Mouse (Mus musculus): ENCODE results near the gene Mapkapk2. TPM values are rescaled to one million over a fixed set of nuclear protein-coding genes. Genes with fewer than 3 reads are reported as not detected.

Gene Mapkapk2
- polyA plus RNA-seq, 1 experiment from 2014 or later = 34.6 TPM

GRCm38 (mm10) chr1:131134231-131134630, 36.6 kb upstream of the Mapkapk2 start:
- no peak overlapping the region for H3K9ac ChIP-seq (ENCODE audit: low read length)
- TF ChIP-seq EP300 (optimal IDR thresholded peaks at IDR 0.05) = no peak
- no peak for TF ChIP-seq CTCF (IDR thresholded peaks at IDR 0.05; ENCODE audit: low read depth)
- H3K27ac ChIP-seq (replicated peaks) = no peak overlapping the region
- DNase-seq (ENCODE audit: low spot score) (no peak), ATAC-seq (ENCODE audit: low FRiP score, low TSS enrichment) (no peak)
- H3K36me3 ChIP-seq (ENCODE audit: control insufficient read depth, insufficient read depth, low read length) = no peaks in the 10 kb centered on the region
- 65% methylated on average over 6 of the region's 6 CpGs for WGBS
- H3K9me3 ChIP-seq (ENCODE audit: control insufficient read depth, low read length) = no peaks in the 10 kb centered on the region
- H3K4me2 ChIP-seq (replicated peaks; ENCODE audit: low read depth) = no peak overlapping the region
- no peaks in the 10 kb centered on the region for H3K27me3 ChIP-seq (ENCODE audit: control insufficient read depth, insufficient read depth, low read length)
- no peak overlapping the region for H3K4me3 ChIP-seq (ENCODE audit: low read depth, low read length)
- 0 out of 2 replicates have a peak, but pooled peaks cover under 1% of the 10 kb centered on the region for H3K4me1 ChIP-seq (replicated peaks; ENCODE audit: control insufficient read depth, insufficient read depth)

GRCm38 (mm10) chr1:131125987-131126744, 28.5 kb upstream of the Mapkapk2 start:
- ATAC-seq (ENCODE audit: low FRiP score, low TSS enrichment) (0 out of 2 replicates have a peak, but pooled peaks have one; percentile 30), DNase-seq (ENCODE audit: low spot score) (no peak)
- H3K4me3 ChIP-seq (ENCODE audit: low read depth, low read length) = no peak overlapping the region
- H3K36me3 ChIP-seq (ENCODE audit: control insufficient read depth, insufficient read depth, low read length) = no peaks in the 10 kb centered on the region
- no peaks in the 10 kb centered on the region for H3K4me1 ChIP-seq (replicated peaks; ENCODE audit: control insufficient read depth, insufficient read depth)
- 55% methylated on average over 11 of the region's 11 CpGs for WGBS
- no peaks in the 10 kb centered on the region for H3K27me3 ChIP-seq (ENCODE audit: control insufficient read depth, insufficient read depth, low read length)
- no peaks in the 10 kb centered on the region for H3K9me3 ChIP-seq (ENCODE audit: control insufficient read depth, low read length)
- H3K27ac ChIP-seq (replicated peaks) = no peak overlapping the region
- no peak overlapping the region for H3K9ac ChIP-seq (ENCODE audit: low read length)
- no peak overlapping the region for H3K4me2 ChIP-seq (replicated peaks; ENCODE audit: low read depth)
- no peak for TF ChIP-seq EP300 (optimal IDR thresholded peaks at IDR 0.05)
- no peak for TF ChIP-seq CTCF (IDR thresholded peaks at IDR 0.05; ENCODE audit: low read depth)

GRCm38 (mm10) chr1:131123522-131124265, 26.1 kb upstream of the Mapkapk2 start:
- no peaks in the 10 kb centered on the region for H3K36me3 ChIP-seq (ENCODE audit: control insufficient read depth, insufficient read depth, low read length)
- H3K4me3 ChIP-seq (ENCODE audit: low read depth, low read length) = no peak overlapping the region
- TF ChIP-seq EP300 (optimal IDR thresholded peaks at IDR 0.05) (no peak), CTCF (IDR thresholded peaks at IDR 0.05; ENCODE audit: low read depth) (no peak)
- H3K9me3 ChIP-seq (ENCODE audit: control insufficient read depth, low read length) = no peaks in the 10 kb centered on the region
- H3K27me3 ChIP-seq (ENCODE audit: control insufficient read depth, insufficient read depth, low read length) = no peaks in the 10 kb centered on the region
- ATAC-seq (ENCODE audit: low FRiP score, low TSS enrichment) (no peak), DNase-seq (ENCODE audit: low spot score) (no peak)
- H3K4me2 ChIP-seq (replicated peaks; ENCODE audit: low read depth) = no peak overlapping the region
- WGBS = 48% methylated on average over 10 of the region's 10 CpGs
- no peak overlapping the region for H3K27ac ChIP-seq (replicated peaks)
- no peaks in the 10 kb centered on the region for H3K4me1 ChIP-seq (replicated peaks; ENCODE audit: control insufficient read depth, insufficient read depth)
- H3K9ac ChIP-seq (ENCODE audit: low read length) = no peak overlapping the region

GRCm38 (mm10) chr1:131121987-131122386, 24.4 kb upstream of the Mapkapk2 start:
- no peak overlapping the region for H3K27ac ChIP-seq (replicated peaks)
- TF ChIP-seq EP300 (optimal IDR thresholded peaks at IDR 0.05) (no peak), CTCF (IDR thresholded peaks at IDR 0.05; ENCODE audit: low read depth) (peak; percentile 61)
- no peak overlapping the region for H3K4me3 ChIP-seq (ENCODE audit: low read depth, low read length)
- no peak overlapping the region for H3K9ac ChIP-seq (ENCODE audit: low read length)
- H3K27me3 ChIP-seq (ENCODE audit: control insufficient read depth, insufficient read depth, low read length) = no peaks in the 10 kb centered on the region
- 51% methylated on average over 3 of the region's 3 CpGs for WGBS
- no peaks in the 10 kb centered on the region for H3K9me3 ChIP-seq (ENCODE audit: control insufficient read depth, low read length)
- H3K4me1 ChIP-seq (replicated peaks; ENCODE audit: control insufficient read depth, insufficient read depth) = no peaks in the 10 kb centered on the region
- H3K36me3 ChIP-seq (ENCODE audit: control insufficient read depth, insufficient read depth, low read length) = no peaks in the 10 kb centered on the region
- ATAC-seq (ENCODE audit: low FRiP score, low TSS enrichment) (no peak), DNase-seq (ENCODE audit: low spot score) (peak; percentile 49)
- H3K4me2 ChIP-seq (replicated peaks; ENCODE audit: low read depth) = no peak overlapping the region

- Histone ChIP-seq H3K4me3 (ENCODE audit: low read depth, low read length) (no peak overlapping the region), H3K9ac (ENCODE audit: low read length) (no peak overlapping the region), H3K27ac (replicated peaks) (no peak overlapping the region)
Measured at GRCm38 (mm10) chr1:131119026-131119425, 21.4 kb upstream of the Mapkapk2 start.

GRCm38 (mm10) chr1:131118530-131118929, 20.9 kb upstream of the Mapkapk2 start:
- no peaks in the 10 kb centered on the region for H3K4me1 ChIP-seq (replicated peaks; ENCODE audit: control insufficient read depth, insufficient read depth)
- H3K9ac ChIP-seq (ENCODE audit: low read length) = no peak overlapping the region
- no peaks in the 10 kb centered on the region for H3K9me3 ChIP-seq (ENCODE audit: control insufficient read depth, low read length)
- no peak overlapping the region for H3K4me2 ChIP-seq (replicated peaks; ENCODE audit: low read depth)
- no peak overlapping the region for H3K27ac ChIP-seq (replicated peaks)
- TF ChIP-seq CTCF (IDR thresholded peaks at IDR 0.05; ENCODE audit: low read depth) (no peak), EP300 (optimal IDR thresholded peaks at IDR 0.05) (no peak)
- DNase-seq (ENCODE audit: low spot score) (peak; percentile 53), ATAC-seq (ENCODE audit: low FRiP score, low TSS enrichment) (peak; percentile 79)
- 30% methylated on average over 10 of the region's 10 CpGs for WGBS
- no peaks in the 10 kb centered on the region for H3K27me3 ChIP-seq (ENCODE audit: control insufficient read depth, insufficient read depth, low read length)
- no peaks in the 10 kb centered on the region for H3K36me3 ChIP-seq (ENCODE audit: control insufficient read depth, insufficient read depth, low read length)
- no peak overlapping the region for H3K4me3 ChIP-seq (ENCODE audit: low read depth, low read length)

More at GRCm38 (mm10) chr1:131119026-131119425, 21.4 kb upstream of the Mapkapk2 start:
- WGBS = 50% methylated on average over 2 of the region's 2 CpGs
- TF ChIP-seq EP300 (optimal IDR thresholded peaks at IDR 0.05) (no peak), CTCF (IDR thresholded peaks at IDR 0.05; ENCODE audit: low read depth) (peak; percentile 75)
- ATAC-seq (ENCODE audit: low FRiP score, low TSS enrichment) (peak; percentile 70; the same call in 1 of the 2 replicates), DNase-seq (ENCODE audit: low spot score) (peak; percentile 69)
- no peak overlapping the region for H3K4me2 ChIP-seq (replicated peaks; ENCODE audit: low read depth)
- no peaks in the 10 kb centered on the region for H3K9me3 ChIP-seq (ENCODE audit: control insufficient read depth, low read length)
- no peaks in the 10 kb centered on the region for H3K36me3 ChIP-seq (ENCODE audit: control insufficient read depth, insufficient read depth, low read length)
- no peaks in the 10 kb centered on the region for H3K4me1 ChIP-seq (replicated peaks; ENCODE audit: control insufficient read depth, insufficient read depth)
- no peaks in the 10 kb centered on the region for H3K27me3 ChIP-seq (ENCODE audit: control insufficient read depth, insufficient read depth, low read length)
